Mouse (Mus musculus): ENCODE data around the gene Scrt2. TPM values are rescaled to one million over a fixed set of nuclear protein-coding genes. Genes with fewer than 3 reads are reported as not detected.

Gene Scrt2
- polyA plus RNA-seq, 2 experiments: 0.36 TPM; not detected in 1

GRCm38 (mm10) chr2:152092927-152093326 lies 11.6 kb downstream of the Scrt2 start:
- peak overlapping the region; percentile 43; the same call in 1 of the 2 replicates for H3K9ac ChIP-seq (ENCODE audit: low read depth, low read length, severe bottlenecking)
- 0 out of 2 replicates have a peak, but pooled peaks have one; percentile 16 for ATAC-seq (ENCODE audit: low FRiP score, low read depth)
- WGBS: 6% methylated on average over 32 of the region's 45 CpGs

GRCm38 (mm10) chr2:152093356-152093792 lies 12.0 kb downstream of the Scrt2 start:
- Histone ChIP-seq H3K4me2 (replicated peaks; ENCODE audit: low read depth, low read length, severe bottlenecking) (peak overlapping the region; percentile 46), H3K4me1 (ENCODE audit: control insufficient read depth, insufficient read depth, low read length) (peaks cover 5% of the 10 kb centered on the region; the same call in 1 of the 2 replicates), H3K9me3 (ENCODE audit: control insufficient read depth, low read length) (no peaks in the 10 kb centered on the region), H3K27ac (replicated peaks; ENCODE audit: low read depth, low read length) (no peak overlapping the region), H3K36me3 (ENCODE audit: control insufficient read depth, insufficient read depth, low read length) (no peaks in the 10 kb centered on the region), H3K4me3 (replicated peaks; ENCODE audit: low read length) (peak overlapping the region; percentile 35), H3K9ac (ENCODE audit: low read depth, low read length, severe bottlenecking) (peak overlapping the region; percentile 43; the same call in 1 of the 2 replicates), H3K27me3 (ENCODE audit: control insufficient read depth, insufficient read depth, low read length) (peaks cover 64% of the 10 kb centered on the region)
- DNase-seq (ENCODE audit: low spot score) (no peak), ATAC-seq (ENCODE audit: low FRiP score, low read depth) (peak; percentile 27; the same call in 1 of the 2 replicates)
- WGBS: 0% methylated on average over 35 of the region's 60 CpGs
- no peak for TF ChIP-seq POLR2A (IDR thresholded peaks at IDR 0.05; ENCODE audit: borderline replicate concordance, extremely low read depth, insufficient read depth, insufficient read length)

More at GRCm38 (mm10) chr2:152092927-152093326, 11.6 kb downstream of the Scrt2 start:
- H3K4me2 ChIP-seq (replicated peaks; ENCODE audit: low read depth, low read length, severe bottlenecking): peak overlapping the region; percentile 46; the same call in 1 of the 2 replicates
- peaks cover 64% of the 10 kb centered on the region for H3K27me3 ChIP-seq (ENCODE audit: control insufficient read depth, insufficient read depth, low read length)
- no peak for TF ChIP-seq POLR2A (IDR thresholded peaks at IDR 0.05; ENCODE audit: borderline replicate concordance, extremely low read depth, insufficient read depth, insufficient read length)
- DNase-seq (ENCODE audit: low spot score): no peak
- no peaks in the 10 kb centered on the region for H3K9me3 ChIP-seq (ENCODE audit: control insufficient read depth, low read length)
- no peak overlapping the region for H3K27ac ChIP-seq (replicated peaks; ENCODE audit: low read depth, low read length)
- H3K4me3 ChIP-seq (replicated peaks; ENCODE audit: low read length): peak overlapping the region; percentile 35
- no peaks in the 10 kb centered on the region for H3K36me3 ChIP-seq (ENCODE audit: control insufficient read depth, insufficient read depth, low read length)
- peaks cover 5% of the 10 kb centered on the region; the same call in 1 of the 2 replicates for H3K4me1 ChIP-seq (ENCODE audit: control insufficient read depth, insufficient read depth, low read length)

GRCm38 (mm10) chr2:152094856-152095545 lies 13.7 kb downstream of the Scrt2 start:
- ATAC-seq (ENCODE audit: low FRiP score, low read depth): no peak
- H3K27me3 ChIP-seq (ENCODE audit: control insufficient read depth, insufficient read depth, low read length): peaks cover 61% of the 10 kb centered on the region
- no peaks in the 10 kb centered on the region for H3K9me3 ChIP-seq (ENCODE audit: control insufficient read depth, low read length)
- WGBS: 4% methylated on average over 29 of the region's 29 CpGs
- peak overlapping the region; percentile 14 for H3K4me3 ChIP-seq (replicated peaks; ENCODE audit: low read length)
- peak overlapping the region; percentile 25 for H3K4me2 ChIP-seq (replicated peaks; ENCODE audit: low read depth, low read length, severe bottlenecking)
- peaks cover 5% of the 10 kb centered on the region; the same call in 1 of the 2 replicates for H3K4me1 ChIP-seq (ENCODE audit: control insufficient read depth, insufficient read depth, low read length)
- TF ChIP-seq POLR2A (IDR thresholded peaks at IDR 0.05; ENCODE audit: borderline replicate concordance, extremely low read depth, insufficient read depth, insufficient read length): no peak
- no peak overlapping the region for H3K9ac ChIP-seq (ENCODE audit: low read depth, low read length, severe bottlenecking)
- no peak overlapping the region for H3K27ac ChIP-seq (replicated peaks; ENCODE audit: low read depth, low read length)
- H3K36me3 ChIP-seq (ENCODE audit: control insufficient read depth, insufficient read depth, low read length): no peaks in the 10 kb centered on the region
- DNase-seq (ENCODE audit: low spot score): no peak

GRCm38 (mm10) chr2:152096922-152097321 lies 15.6 kb downstream of the Scrt2 start:
- 69% methylated on average over 2 of the region's 2 CpGs for WGBS
- H3K4me2 ChIP-seq (replicated peaks; ENCODE audit: low read depth, low read length, severe bottlenecking): no peak overlapping the region
- DNase-seq (ENCODE audit: low spot score) (no peak), ATAC-seq (ENCODE audit: low FRiP score, low read depth) (no peak)
- H3K9ac ChIP-seq (ENCODE audit: low read depth, low read length, severe bottlenecking): no peak overlapping the region
- H3K4me3 ChIP-seq (replicated peaks; ENCODE audit: low read length): no peak overlapping the region
- no peaks in the 10 kb centered on the region for H3K9me3 ChIP-seq (ENCODE audit: control insufficient read depth, low read length)
- H3K4me1 ChIP-seq (ENCODE audit: control insufficient read depth, insufficient read depth, low read length): peaks cover 5% of the 10 kb centered on the region; the same call in 1 of the 2 replicates
- no peak for TF ChIP-seq POLR2A (IDR thresholded peaks at IDR 0.05; ENCODE audit: borderline replicate concordance, extremely low read depth, insufficient read depth, insufficient read length)
- H3K27ac ChIP-seq (replicated peaks; ENCODE audit: low read depth, low read length): no peak overlapping the region
- H3K27me3 ChIP-seq (ENCODE audit: control insufficient read depth, insufficient read depth, low read length): peaks cover 45% of the 10 kb centered on the region
- H3K36me3 ChIP-seq (ENCODE audit: control insufficient read depth, insufficient read depth, low read length): no peaks in the 10 kb centered on the region

- ATAC-seq (ENCODE audit: low FRiP score, low read depth): no peak
Measured at GRCm38 (mm10) chr2:152097916-152098315, 16.6 kb downstream of the Scrt2 start.

More at GRCm38 (mm10) chr2:152097916-152098315, 16.6 kb downstream of the Scrt2 start:
- no peaks in the 10 kb centered on the region for H3K36me3 ChIP-seq (ENCODE audit: control insufficient read depth, insufficient read depth, low read length)
- H3K9ac ChIP-seq (ENCODE audit: low read depth, low read length, severe bottlenecking): no peak overlapping the region
- peaks cover 5% of the 10 kb centered on the region; the same call in 1 of the 2 replicates for H3K4me1 ChIP-seq (ENCODE audit: control insufficient read depth, insufficient read depth, low read length)
- peaks cover 35% of the 10 kb centered on the region for H3K27me3 ChIP-seq (ENCODE audit: control insufficient read depth, insufficient read depth, low read length)
- no peak for TF ChIP-seq POLR2A (IDR thresholded peaks at IDR 0.05; ENCODE audit: borderline replicate concordance, extremely low read depth, insufficient read depth, insufficient read length)
- no peak overlapping the region for H3K4me3 ChIP-seq (replicated peaks; ENCODE audit: low read length)
- no peak for DNase-seq (ENCODE audit: low spot score)
- H3K27ac ChIP-seq (replicated peaks; ENCODE audit: low read depth, low read length): no peak overlapping the region
- H3K4me2 ChIP-seq (replicated peaks; ENCODE audit: low read depth, low read length, severe bottlenecking): no peak overlapping the region
- 74% methylated on average over 11 of the region's 11 CpGs for WGBS
- H3K9me3 ChIP-seq (ENCODE audit: control insufficient read depth, low read length): no peaks in the 10 kb centered on the region
